8 mouse cellular contexts compared by ENCODE assay signal in the genomic region with DNA sequence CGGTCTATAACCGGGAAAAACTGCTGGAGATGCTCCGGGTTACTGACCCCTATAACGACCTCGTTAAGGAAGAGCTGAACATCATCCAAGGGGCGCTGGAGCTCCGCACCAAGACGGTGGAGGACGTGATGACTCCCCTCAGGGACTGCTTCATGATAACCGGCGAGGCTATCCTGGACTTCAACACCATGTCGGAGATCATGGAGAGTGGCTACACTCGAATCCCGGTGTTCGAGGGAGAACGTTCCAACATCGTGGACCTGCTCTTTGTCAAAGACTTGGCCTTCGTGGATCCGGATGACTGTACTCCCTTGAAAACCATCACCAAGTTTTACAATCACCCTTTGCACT. TPM values are rescaled to one million over a fixed set of nuclear protein-coding genes. Genes with fewer than 3 reads are reported as not detected.
DNase-seq lines count a peak whose midpoint lies in the region; ATAC-seq and TF ChIP-seq lines count a peak whose summit lies in the region.

No protein-coding gene starts in this region.

- H3K27ac ChIP-seq in kidney, embryonic 16.5 days (ENCODE audit: low read length), result no peak overlapping the region
- H3K27ac ChIP-seq in embryonic facial prominence, embryonic 15.5 days (replicated peaks), result no peak overlapping the region
- no peak overlapping the region for H3K27ac ChIP-seq in intestine, embryonic 15.5 days
- H3K27ac ChIP-seq in midbrain, embryonic 16.5 days (ENCODE audit: low read length), result no peak overlapping the region

- H3K9me3 ChIP-seq in kidney, embryonic 16.5 days (ENCODE audit: low read length), result no peaks in the 10 kb centered on the region
- no peaks in the 10 kb centered on the region for H3K9me3 ChIP-seq in G1E (replicated peaks)
- H3K9me3 ChIP-seq in embryonic facial prominence, embryonic 15.5 days (replicated peaks), result no peaks in the 10 kb centered on the region
- H3K9me3 ChIP-seq in intestine, embryonic 15.5 days, result no peaks in the 10 kb centered on the region
- no peaks in the 10 kb centered on the region for H3K9me3 ChIP-seq in midbrain, embryonic 16.5 days (replicated peaks; ENCODE audit: control insufficient read depth, low read length, poor library complexity, severe bottlenecking)

- H3K4me2 ChIP-seq in kidney, embryonic 16.5 days (replicated peaks; ENCODE audit: low read depth, low read length), result peak overlapping the region; percentile 99
- H3K4me2 ChIP-seq in embryonic facial prominence, embryonic 15.5 days (replicated peaks), result peak overlapping the region; percentile 100
- H3K4me2 ChIP-seq in intestine, embryonic 15.5 days (replicated peaks), result peak overlapping the region; percentile 97
- H3K4me2 ChIP-seq in midbrain, embryonic 16.5 days (ENCODE audit: low read length), result peak overlapping the region; percentile 95

- H3K27me3 ChIP-seq in kidney, embryonic 16.5 days (ENCODE audit: insufficient read depth, low read length), result 0 out of 2 replicates have a peak, but pooled peaks cover 12% of the 10 kb centered on the region
- no peaks in the 10 kb centered on the region for H3K27me3 ChIP-seq in G1E (ENCODE audit: insufficient read depth, low read length)
- peaks cover 17% of the 10 kb centered on the region for H3K27me3 ChIP-seq in embryonic facial prominence, embryonic 15.5 days
- peaks cover 6% of the 10 kb centered on the region for H3K27me3 ChIP-seq in intestine, embryonic 15.5 days (replicated peaks)
- peaks cover 2% of the 10 kb centered on the region; the same call in 1 of the 2 replicates for H3K27me3 ChIP-seq in midbrain, embryonic 16.5 days (ENCODE audit: control insufficient read depth, insufficient read depth, low read depth, low read length)

- 3% methylated on average over 19 of the region's 19 CpGs for WGBS in kidney, embryonic 16.5 days
- WGBS in embryonic facial prominence, embryonic 15.5 days, result under 1% methylated on average over 19 of the region's 19 CpGs
- 3% methylated on average over 19 of the region's 19 CpGs for WGBS in intestine, embryonic 15.5 days
- WGBS in midbrain, embryonic 16.5 days, result under 1% methylated on average over 19 of the region's 19 CpGs

- peaks cover 22% of the 10 kb centered on the region for H3K4me1 ChIP-seq in kidney, embryonic 16.5 days (ENCODE audit: insufficient read depth, low read length)
- peaks cover 45% of the 10 kb centered on the region for H3K4me1 ChIP-seq in G1E (ENCODE audit: insufficient read depth, low read depth, low read length)
- peaks cover 26% of the 10 kb centered on the region for H3K4me1 ChIP-seq in embryonic facial prominence, embryonic 15.5 days
- peaks cover 11% of the 10 kb centered on the region for H3K4me1 ChIP-seq in intestine, embryonic 15.5 days (replicated peaks)
- peaks cover 31% of the 10 kb centered on the region for H3K4me1 ChIP-seq in midbrain, embryonic 16.5 days (ENCODE audit: control insufficient read depth, insufficient read depth, low read length)

- ATAC-seq in kidney, embryonic 16.5 days (ENCODE audit: low FRiP score, low TSS enrichment), result no peak
- no peak for ATAC-seq in G1E (ENCODE audit: extremely low read depth, insufficient number of reproducible peaks, low FRiP score, poor library complexity, severe bottlenecking)
- ATAC-seq in embryonic facial prominence, embryonic 15.5 days (ENCODE audit: insufficient number of reproducible peaks, low FRiP score, low TSS enrichment, low read depth), result no peak
- no peak for ATAC-seq in intestine, embryonic 15.5 days
- ATAC-seq in midbrain, embryonic 16.5 days, result no peak

- H3K9ac ChIP-seq in kidney, embryonic 16.5 days (replicated peaks; ENCODE audit: low read length), result peak overlapping the region; percentile 80
- no peak overlapping the region for H3K9ac ChIP-seq in embryonic facial prominence, embryonic 15.5 days
- H3K9ac ChIP-seq in intestine, embryonic 15.5 days, result no peak overlapping the region
- peak overlapping the region; percentile 85 for H3K9ac ChIP-seq in midbrain, embryonic 16.5 days (ENCODE audit: low read depth, low read length)

- peak overlapping the region; percentile 89 for H3K4me3 ChIP-seq in kidney, embryonic 16.5 days (ENCODE audit: low read length)
- peak overlapping the region; percentile 83 for H3K4me3 ChIP-seq in G1E (ENCODE audit: low read depth, low read length)
- peak overlapping the region; percentile 80 for H3K4me3 ChIP-seq in embryonic facial prominence, embryonic 15.5 days (replicated peaks)
- peak overlapping the region; percentile 88 for H3K4me3 ChIP-seq in intestine, embryonic 15.5 days (replicated peaks)
- H3K4me3 ChIP-seq in midbrain, embryonic 16.5 days (ENCODE audit: low read depth, low read length), result peak overlapping the region; percentile 86

- TF ChIP-seq CTCF in G1E (IDR thresholded peaks at IDR 0.05; ENCODE audit: low read depth, low read length), result no peak

- no peaks in the 10 kb centered on the region for H3K36me3 ChIP-seq in kidney, embryonic 16.5 days (ENCODE audit: insufficient read depth, low read length)
- H3K36me3 ChIP-seq in G1E (replicated peaks), result peaks cover 21% of the 10 kb centered on the region
- no peaks in the 10 kb centered on the region for H3K36me3 ChIP-seq in embryonic facial prominence, embryonic 15.5 days
- no peaks in the 10 kb centered on the region for H3K36me3 ChIP-seq in intestine, embryonic 15.5 days
- no peaks in the 10 kb centered on the region for H3K36me3 ChIP-seq in midbrain, embryonic 16.5 days (ENCODE audit: control insufficient read depth, insufficient read depth, low read length)

- no peak for DNase-seq in kidney, postnatal 14 days
- no peak for DNase-seq in G1E (ENCODE audit: low spot score)
- no peak for DNase-seq in layer of hippocampus, postnatal 25 days (ENCODE audit: extremely low spot score in 1 of 2, low spot score in 1 of 2)
- DNase-seq in gastrocnemius, adult 8-10 months (ENCODE audit: low spot score in 2 of 2), result no peak

RNA-seq across cellular contexts. Expression of a gene that starts 1.6 kb away (rescaled TPM):
- polyA plus RNA-seq in kidney, embryonic 16.5 days (2015; fragmentation: Nextera tagmentation; extraction: Ambion mirVana), result 7.3 and 7.9 TPM in 2 replicates
- 67.6 and 68.1 TPM in 2 replicates for total RNA-seq in G1E (2014; fragmentation: Nextera tagmentation)
- 16.2 and 16.7 TPM in 2 replicates for total RNA-seq in G1E (2017)
- polyA plus RNA-seq in G1E (2012), result 20.7 and 27.1 TPM in 2 replicates
- 3.6 and 4.1 TPM in 2 replicates for polyA plus RNA-seq in embryonic facial prominence, embryonic 15.5 days (2015; fragmentation: Nextera tagmentation; extraction: Ambion mirVana)
- polyA plus RNA-seq in intestine, embryonic 15.5 days (2015; fragmentation: Nextera tagmentation; extraction: Ambion mirVana), result 2.9 and 3.2 TPM in 2 replicates
- 6.8 and 7.0 TPM in 2 replicates for polyA plus RNA-seq in midbrain, embryonic 16.5 days (2015; fragmentation: Nextera tagmentation; extraction: Ambion mirVana)
- 10 to 100 TPM; 36.5 TPM for total RNA-seq in layer of hippocampus, postnatal 25 days (2021)
- 1 to 10 TPM; 2.7 to 3.7 (median 3.2) TPM for total RNA-seq in gastrocnemius, adult 8-10 months (2022)

RNA-seq across cellular contexts. Expression of a gene that starts 55.7 kb away (rescaled TPM):
- 54.8 and 57.0 TPM in 2 replicates for polyA plus RNA-seq in kidney, embryonic 16.5 days (2015; fragmentation: Nextera tagmentation; extraction: Ambion mirVana)
- not detected in 2 replicates for total RNA-seq in G1E (2014; fragmentation: Nextera tagmentation)
- 0.17 and 0.49 TPM in 2 replicates for total RNA-seq in G1E (2017)
- not detected in 2 replicates for polyA plus RNA-seq in G1E (2012)
- 25.1 TPM in 2 replicates for polyA plus RNA-seq in embryonic facial prominence, embryonic 15.5 days (2015; fragmentation: Nextera tagmentation; extraction: Ambion mirVana)
- 59.4 and 63.4 TPM in 2 replicates for polyA plus RNA-seq in intestine, embryonic 15.5 days (2015; fragmentation: Nextera tagmentation; extraction: Ambion mirVana)
- polyA plus RNA-seq in midbrain, embryonic 16.5 days (2015; fragmentation: Nextera tagmentation; extraction: Ambion mirVana), result 35.6 and 38.1 TPM in 2 replicates
- 10 to 100 TPM; 22.0 to 23.8 TPM for total RNA-seq in layer of hippocampus, postnatal 25 days (2021)
- 100 to 1,000 TPM in 1 of 4 experiments, 10 to 100 TPM in 3; 83.6 to 105 (median 90.4) TPM for total RNA-seq in gastrocnemius, adult 8-10 months (2022)

Comparison
In these comparisons a context has a peak if more than half of its experiments do, and no peak if none do; other contexts are left out.
1. H3K9ac ChIP-seq: peak in kidney, embryonic 16.5 days (single experiment) and midbrain, embryonic 16.5 days (single experiment); none in embryonic facial prominence, embryonic 15.5 days (single experiment) and intestine, embryonic 15.5 days (single experiment).
2. RNA of a gene that starts 55.7 kb away (polyA plus RNA-seq): 59.4 to 63.4 TPM in intestine, embryonic 15.5 days, 54.8 to 57.0 TPM in kidney, embryonic 16.5 days, 35.6 to 38.1 TPM in midbrain, embryonic 16.5 days and 25.1 TPM in embryonic facial prominence, embryonic 15.5 days; not detected in G1E; every median in the first group is over 10 times any median in the second.
3. Peak in every context shown above with its lines, with median percentiles within 50 percentile points of each other: H3K4me2 ChIP-seq and H3K4me3 ChIP-seq.